1 mouse cellular context compared by ENCODE assay signal in the genomic region with DNA sequence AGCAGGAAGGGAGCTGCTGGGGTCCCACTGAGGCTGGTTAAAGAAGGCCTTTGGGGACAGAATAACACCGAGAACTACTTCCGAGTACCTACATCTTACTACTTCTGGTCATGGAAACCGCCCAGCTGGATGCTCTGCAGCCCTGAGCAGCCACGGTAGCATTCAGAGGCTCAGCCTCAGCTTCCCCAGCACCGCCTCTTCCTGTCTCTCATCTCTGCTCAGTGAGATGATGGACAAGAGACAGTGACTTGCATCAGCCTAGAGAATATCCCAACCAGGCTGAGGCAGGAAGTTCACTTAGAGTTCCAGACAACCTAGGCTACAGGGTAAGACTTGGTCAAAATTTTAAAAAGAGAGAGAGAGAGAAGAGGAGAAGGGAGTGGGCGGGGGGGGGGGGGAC.
TF ChIP-seq lines count a peak whose summit lies in the region.

No protein-coding gene starts in this region.

TF ChIP-seq in CH12.LX, 34 proteins besides CTCF, POLR2A, EP300 and RAD21 (continued from another document):
- TF ChIP-seq GABPA (IDR thresholded peaks at IDR 0.05; ENCODE audit: insufficient replicate concordance, low read depth, low read length) (no peak), MAZ (IDR thresholded peaks at IDR 0.05; ENCODE audit: low read depth, low read length) (no peak), BHLHE40 (IDR thresholded peaks at IDR 0.05; ENCODE audit: low read depth, low read length) (no peak), JUN (IDR thresholded peaks at IDR 0.05; ENCODE audit: insufficient read depth, low read depth, low read length) (no peak), HCFC1 (IDR thresholded peaks at IDR 0.05; ENCODE audit: low read depth, low read length) (peak; percentile 62), MYC (IDR thresholded peaks at IDR 0.05; ENCODE audit: low read depth, low read length) (no peak), SMC3 (IDR thresholded peaks at IDR 0.05; ENCODE audit: low read depth, low read length) (no peak), SIN3A (IDR thresholded peaks at IDR 0.05; ENCODE audit: low read length) (no peak), POLR2AphosphoS2 (IDR thresholded peaks at IDR 0.05; ENCODE audit: low read depth, low read length) (peak; percentile 36; the same call in 1 of the 2 replicates), ETS1 (conservative IDR thresholded peaks at IDR 0.05; ENCODE audit: low read depth, low read length) (no peak; the same call in 1 of the 2 replicates), UBTF (IDR thresholded peaks at IDR 0.05; ENCODE audit: low read depth, low read length) (no peak), NELFE (IDR thresholded peaks at IDR 0.05; ENCODE audit: low read depth, low read length) (peak; percentile 65; the same call in 1 of the 2 replicates), ZMIZ1 (IDR thresholded peaks at IDR 0.05; ENCODE audit: low read depth, low read length) (no peak; the same call in none of the 2 replicates), RCOR1 (conservative IDR thresholded peaks at IDR 0.05; ENCODE audit: low read depth, low read length) (no peak), E2F4 (IDR thresholded peaks at IDR 0.05; ENCODE audit: insufficient replicate concordance, low read depth, low read length) (no peak), JUND (conservative IDR thresholded peaks at IDR 0.05; ENCODE audit: low read depth, low read length) (no peak), TBP (conservative IDR thresholded peaks at IDR 0.05; ENCODE audit: low read depth, low read length) (0 out of 2 replicates have a peak, but pooled peaks have one; percentile 63), CHD1 (IDR thresholded peaks at IDR 0.05; ENCODE audit: low read depth, low read length) (no peak), IRF4 (IDR thresholded peaks at IDR 0.05; ENCODE audit: low read depth, low read length) (no peak; the same call in 1 of the 2 replicates), TCF12 (IDR thresholded peaks at IDR 0.05; ENCODE audit: low read depth, low read length) (peak; percentile 62), ZC3H11A (IDR thresholded peaks at IDR 0.05; ENCODE audit: low read depth, low read length) (no peak), MEF2A (IDR thresholded peaks at IDR 0.05; ENCODE audit: borderline replicate concordance, low read depth, low read length) (no peak), ELF1 (IDR thresholded peaks at IDR 0.05; ENCODE audit: low read depth, low read length) (peak; percentile 80)
